Mouse (Mus musculus): Measurements from ENCODE around the gene Tmem164. TPM values are rescaled to one million over a fixed set of nuclear protein-coding genes. Genes with fewer than 3 reads are reported as not detected.

Gene Tmem164
- polyA plus RNA-seq, 1 experiment = 23.8 TPM

DNA sequence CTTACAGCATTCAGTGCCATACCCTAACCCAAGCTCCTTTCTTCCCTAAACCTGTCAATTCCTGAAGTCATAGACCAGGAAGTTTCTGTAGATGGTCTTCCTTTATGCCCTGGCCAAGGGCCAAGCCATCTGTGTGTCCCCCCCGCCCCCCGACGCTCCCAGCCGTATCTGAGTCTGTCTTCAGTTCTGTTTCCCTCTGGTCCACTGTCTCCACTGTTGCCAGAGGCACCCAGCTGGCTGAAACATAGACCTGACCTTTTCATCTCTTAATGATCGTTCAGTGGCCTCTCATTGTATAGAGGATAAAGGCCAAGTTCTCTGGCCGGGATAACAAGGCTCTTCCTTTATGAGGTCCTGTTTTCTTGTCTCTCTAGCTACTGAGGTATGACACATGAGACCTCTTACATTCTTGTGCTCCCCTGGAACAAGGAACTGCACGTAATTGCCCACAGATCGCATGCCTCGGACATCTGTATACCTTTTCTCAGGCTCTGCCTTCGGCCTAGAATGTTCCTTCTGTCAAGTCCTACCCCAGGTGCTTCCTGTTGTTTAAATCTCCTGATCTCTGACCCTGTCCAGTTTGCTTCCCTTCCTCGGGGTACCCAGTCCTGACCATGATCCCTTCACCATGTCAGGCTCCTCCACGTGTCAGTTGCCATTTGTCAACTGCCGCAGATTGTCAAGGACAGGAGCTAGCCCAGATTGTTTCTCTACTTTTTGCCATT is 147.1 kb downstream of the Tmem164 start:
- no peak for DNase-seq (ENCODE audit: low spot score)

DNA sequence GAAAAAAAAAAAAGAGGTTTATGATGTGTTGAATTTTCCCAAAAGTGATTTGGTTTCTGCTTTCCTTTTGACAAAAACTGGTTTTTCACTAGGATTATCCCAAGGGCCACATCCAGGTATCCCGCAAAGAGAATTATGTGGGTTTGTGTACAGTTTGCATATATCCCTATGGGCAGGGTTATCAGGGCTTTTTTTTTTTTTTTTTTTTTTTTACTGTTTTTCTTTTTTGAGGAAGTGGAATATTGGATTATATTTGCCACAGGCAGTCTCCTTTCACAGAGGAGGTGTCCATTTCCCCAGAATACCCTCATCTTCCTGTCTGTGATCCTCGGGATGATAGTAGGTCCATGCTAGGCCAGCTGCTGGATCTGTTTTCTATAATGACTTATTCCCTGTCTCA is 148.1 kb downstream of the Tmem164 start:
- DNase-seq (ENCODE audit: low spot score) = no peak

DNA sequence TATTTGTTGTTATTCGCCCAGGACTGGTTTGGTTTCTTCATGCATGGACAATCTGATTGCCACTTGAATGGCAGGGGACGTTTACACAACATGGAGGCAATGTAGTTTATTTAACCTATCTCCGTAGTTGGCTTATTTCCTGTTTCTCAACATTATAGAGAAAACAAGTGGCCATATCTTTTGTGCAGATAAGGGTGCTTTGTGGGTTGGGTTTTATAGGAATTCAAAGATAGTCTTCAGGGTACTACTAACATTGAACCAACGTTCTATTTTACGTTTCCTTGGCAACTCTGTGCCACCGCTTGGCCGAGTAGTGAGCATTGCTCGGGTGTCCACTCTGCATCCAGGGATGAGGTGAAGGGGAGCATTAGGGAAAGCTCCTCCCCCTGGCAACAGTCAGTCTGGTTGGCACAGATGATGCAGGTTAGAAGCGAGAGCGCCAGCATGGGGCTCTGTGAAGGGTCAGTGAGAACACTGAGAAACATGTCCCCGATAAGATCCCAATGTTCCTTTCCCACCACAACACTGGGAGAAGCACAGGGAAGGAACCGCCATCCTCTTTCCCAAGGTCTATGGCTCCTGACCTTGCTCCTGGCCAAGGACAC is 148.8 kb downstream of the Tmem164 start:
- no peak for DNase-seq (ENCODE audit: low spot score)

DNA sequence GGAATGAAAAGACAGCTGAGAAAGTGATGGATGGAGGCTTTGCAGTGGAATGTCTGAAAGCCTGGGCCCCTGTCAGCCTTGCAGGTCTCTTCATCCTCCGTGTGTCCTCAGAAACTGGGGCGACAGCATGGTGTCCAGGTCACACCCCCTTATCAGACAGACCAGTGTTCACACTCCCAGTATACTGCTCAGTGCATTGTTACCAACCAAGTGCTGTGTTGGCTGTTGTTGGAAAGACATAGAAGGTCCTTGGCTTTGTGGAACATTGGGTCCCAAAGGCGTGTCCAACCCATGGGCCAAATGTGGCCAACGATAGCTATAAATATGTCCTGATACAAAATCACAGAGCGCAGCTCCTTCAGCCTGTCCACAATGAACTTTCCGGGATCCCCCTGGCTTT is 149.4 kb downstream of the Tmem164 start:
- DNase-seq (ENCODE audit: low spot score) = no peak

DNA sequence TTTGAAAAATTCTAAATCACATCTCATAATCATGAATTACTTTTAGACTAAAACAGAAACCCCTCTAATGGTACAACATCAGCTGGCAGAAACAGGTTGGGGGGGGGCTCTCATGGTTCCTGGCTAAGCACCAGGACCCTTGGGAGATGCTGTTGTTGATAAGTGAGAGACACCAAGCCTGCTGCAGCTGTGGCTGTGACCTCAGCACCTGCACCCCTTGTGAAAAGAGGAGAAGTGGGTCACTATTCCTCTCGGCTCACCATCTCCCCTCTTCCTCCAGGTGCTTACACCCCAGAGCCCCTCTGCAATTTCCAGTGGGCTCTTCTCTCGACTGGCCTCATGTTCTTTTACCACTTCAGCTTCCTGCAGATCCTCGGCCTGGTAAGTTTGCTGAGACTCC is 151.0 kb downstream of the Tmem164 start:
- no peak for DNase-seq (ENCODE audit: low spot score)

DNA sequence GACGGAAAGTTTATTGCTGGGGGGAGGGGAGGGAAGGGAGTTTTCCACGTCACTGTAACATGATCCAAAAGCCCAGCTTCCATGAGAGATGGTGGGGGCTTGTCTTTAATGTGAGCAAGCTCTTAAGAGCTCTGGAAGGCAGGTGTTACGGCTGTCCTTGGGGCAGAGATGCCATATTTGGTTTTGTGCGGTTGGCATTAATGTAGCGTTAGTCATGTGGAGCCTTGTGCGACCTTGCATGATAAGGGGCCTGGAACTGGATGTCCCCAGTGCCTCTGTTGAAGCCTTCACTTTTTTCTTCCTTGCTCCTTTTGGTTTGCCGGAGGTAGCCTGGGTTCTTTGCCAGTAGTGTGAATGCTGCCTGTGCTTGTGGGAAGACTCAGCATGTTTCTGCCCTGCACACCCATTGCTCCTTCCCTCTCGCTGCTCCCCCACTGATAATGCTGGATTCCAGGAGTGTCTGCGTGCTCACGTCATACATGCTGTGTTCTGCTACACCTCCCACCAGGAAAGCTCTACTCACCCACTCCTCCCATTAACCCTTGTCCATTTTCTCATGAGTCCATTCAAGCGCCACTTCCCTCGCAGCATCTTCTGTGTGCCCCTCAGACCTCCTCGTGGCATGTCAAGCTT is 152.1 kb downstream of the Tmem164 start:
- DNase-seq (ENCODE audit: low spot score) = no peak

DNA sequence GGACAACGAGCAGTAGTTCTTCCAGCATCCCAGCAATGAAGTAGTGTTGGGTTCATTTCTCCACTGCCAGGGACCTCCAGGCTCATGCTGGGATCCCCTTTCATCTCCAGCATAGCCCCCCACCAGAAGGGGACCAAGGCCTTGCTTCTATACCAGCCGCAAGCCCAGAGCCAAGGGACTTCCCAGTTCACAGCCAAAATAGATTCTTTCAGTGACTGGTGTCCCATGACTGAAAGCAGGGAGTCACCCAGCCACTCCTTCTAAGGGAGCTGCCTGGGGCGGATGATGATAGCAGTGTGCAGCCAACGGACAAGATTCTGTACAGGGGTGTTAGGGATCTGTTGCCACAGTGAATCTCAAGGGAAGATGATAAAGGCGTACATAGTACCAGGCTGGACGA is 153.6 kb downstream of the Tmem164 start:
- DNase-seq (ENCODE audit: low spot score) = no peak

DNA sequence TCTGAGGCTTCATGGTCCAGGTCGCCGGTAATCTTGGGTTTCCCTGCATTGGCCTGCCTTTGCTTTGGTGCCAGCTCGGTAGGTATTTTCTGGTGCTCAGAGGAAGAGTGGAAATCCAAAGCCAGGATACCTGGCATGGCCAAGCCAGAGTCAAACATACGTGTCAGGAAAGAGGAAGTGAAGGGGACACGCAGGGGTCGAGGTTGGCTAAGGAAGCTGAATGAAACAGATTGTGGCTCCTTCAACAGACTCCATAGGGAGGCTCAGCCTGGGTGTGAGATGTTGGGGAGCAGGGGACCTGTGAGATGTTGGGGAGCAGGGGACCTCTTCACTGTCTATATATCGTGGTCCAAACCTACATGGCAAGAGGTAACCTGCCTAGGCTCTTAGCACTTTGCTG is 155.2 kb downstream of the Tmem164 start:
- no peak for DNase-seq (ENCODE audit: low spot score)

DNA sequence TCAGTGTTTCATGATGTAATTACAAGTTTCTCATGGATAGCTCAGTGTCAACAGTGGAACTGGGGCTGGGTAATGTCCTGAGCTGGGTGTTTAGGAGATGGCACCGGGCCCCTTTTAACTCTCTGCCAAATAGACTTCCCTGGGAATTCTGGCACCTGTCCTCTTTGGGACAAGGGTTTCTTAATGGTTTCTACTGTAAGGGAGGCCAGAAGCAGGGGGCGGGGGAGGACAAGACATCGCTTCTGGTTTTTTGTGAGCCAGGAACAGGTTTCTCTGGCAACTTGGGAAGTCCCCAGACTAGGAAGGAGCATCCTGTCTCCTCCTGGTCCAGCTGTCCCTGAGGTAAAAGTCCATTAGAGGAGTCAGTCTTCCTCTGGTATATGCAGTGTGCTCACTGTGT is 156.1 kb downstream of the Tmem164 start:
- no peak for DNase-seq (ENCODE audit: low spot score)

DNA sequence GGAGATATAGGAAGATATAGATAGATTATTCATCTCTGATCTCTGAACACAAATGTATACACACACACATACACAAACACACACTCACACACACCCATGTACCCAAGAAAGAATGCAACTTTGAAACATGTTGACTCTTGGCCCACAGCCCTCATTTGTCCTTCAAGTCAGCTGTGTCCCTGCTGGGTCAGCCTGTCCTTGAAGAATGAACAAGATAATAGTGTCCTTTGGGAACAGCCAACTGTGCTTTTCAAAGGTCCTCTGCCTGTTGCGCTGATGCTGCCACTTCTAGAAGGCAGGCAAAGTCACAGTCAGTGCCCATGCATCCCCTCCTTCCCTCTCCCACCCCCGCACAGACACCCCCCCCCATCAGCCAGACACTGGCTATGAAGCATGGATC is 157.6 kb downstream of the Tmem164 start:
- no peak for DNase-seq (ENCODE audit: low spot score)

DNA sequence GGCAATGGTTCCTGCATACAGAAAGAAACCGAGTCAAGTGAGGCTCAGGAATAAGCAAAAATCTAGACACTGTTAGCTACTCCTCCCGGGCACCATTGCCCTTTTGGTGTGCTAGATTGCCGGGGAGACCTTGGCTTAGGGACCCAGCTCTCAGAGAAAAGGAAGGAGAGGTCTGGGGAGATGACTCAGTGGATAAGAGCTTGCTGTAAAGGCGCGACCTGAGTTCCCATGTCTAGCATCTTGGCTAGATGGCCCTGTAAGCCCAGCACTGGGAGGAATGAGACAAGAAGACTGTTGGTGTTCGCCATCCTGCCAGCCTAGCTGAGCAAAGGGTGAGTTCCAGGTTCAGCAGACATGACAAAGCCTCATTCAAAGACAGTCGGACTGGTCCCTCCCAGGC is 158.2 kb downstream of the Tmem164 start:
- DNase-seq (ENCODE audit: low spot score) = no peak

DNA sequence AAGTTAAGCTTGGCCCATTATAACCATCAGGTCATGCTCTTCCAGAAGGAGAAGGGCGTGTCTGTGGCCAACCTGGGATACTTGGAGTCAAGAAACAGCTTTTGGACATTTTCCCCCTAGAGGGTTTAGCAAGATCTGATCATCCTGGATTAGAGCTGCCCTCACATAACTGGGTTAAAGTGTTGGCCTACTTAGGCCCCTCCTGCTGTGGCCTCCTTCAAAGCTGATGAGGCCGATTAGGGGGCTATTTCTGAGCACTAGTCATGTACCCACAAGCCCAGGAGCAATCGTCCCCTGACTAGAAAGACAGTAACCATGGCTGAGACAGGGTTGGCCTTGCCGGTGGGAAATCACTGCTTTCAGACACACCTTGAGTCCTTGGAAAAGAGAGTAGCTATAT is 160.7 kb downstream of the Tmem164 start:
- no peak for DNase-seq (ENCODE audit: low spot score)

DNA sequence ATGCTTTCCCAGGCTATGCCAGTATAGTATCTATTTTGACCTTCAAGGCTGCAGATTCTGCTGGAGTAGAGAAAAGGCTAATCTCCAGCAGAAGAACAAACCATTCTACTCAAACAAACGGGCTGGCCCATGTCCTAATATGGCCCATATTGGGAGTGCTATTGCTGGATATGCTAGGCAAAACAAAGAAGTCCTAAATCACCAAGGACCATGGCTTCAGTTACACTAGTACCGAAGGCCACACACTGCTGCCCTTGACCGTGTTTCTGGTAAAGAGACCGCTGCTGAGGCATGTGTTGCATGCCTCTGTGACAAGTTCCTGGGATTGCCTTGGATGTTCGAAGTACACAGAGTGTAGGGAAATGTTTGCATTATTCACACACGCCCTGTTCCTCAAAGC is 165.1 kb downstream of the Tmem164 start:
- no peak for DNase-seq (ENCODE audit: low spot score)

DNA sequence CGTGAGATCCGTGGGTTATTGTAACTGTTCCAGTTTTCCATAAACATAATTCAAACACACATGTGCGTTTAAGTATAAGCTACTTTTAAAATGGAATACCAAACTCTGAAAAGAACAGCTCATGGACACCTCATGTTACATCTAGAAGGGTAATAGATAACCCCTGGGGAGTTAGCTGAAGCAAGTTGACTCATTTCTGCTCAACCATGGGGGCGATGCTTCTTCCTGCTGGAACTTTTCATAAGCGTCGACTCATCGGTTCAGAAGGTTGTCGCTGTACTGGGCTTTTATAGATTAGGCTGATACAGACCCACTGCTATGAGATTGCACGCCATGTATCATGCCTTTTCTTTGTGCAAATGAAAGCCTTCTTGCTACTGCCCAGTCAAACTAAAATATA is 166.8 kb downstream of the Tmem164 start:
- DNase-seq (ENCODE audit: low spot score) = no peak

DNA sequence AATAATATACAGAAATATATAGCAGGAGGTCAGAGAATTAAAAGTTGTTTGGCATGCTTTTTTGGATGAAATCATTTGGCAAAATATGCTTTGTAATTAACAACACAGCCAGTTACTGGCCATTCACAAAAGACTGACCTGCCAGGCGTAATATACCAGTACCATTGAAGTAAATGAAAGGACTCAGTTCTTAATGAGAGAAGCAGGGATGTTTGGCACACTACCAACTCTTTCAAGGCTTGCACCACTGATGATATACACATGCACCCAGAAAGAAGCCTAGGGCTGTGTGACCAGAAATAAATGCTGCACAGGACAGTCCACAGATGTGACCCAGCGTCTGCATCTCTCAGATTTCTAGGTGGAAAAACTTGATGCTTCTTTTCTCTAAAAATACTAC is 188.6 kb downstream of the Tmem164 start:
- no peak for DNase-seq (ENCODE audit: low spot score)

DNA sequence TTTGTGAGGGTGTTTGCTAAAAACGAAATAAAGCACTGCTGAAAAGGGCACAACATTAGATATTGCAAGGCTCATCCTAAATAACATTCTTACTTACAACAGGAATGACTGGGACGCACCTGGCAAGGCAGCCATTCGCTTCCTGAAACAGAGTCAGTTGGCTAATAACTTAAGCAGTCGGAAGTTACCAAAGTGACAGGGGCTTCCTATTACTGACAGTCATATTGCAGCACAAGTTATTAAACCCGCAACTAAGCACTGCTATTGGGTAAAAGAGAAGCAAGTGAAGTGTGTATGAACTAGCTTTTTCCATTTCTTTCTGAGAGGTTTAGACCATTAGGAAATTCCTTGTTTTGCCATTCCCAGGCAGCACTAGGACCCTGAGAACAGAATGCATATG is 201.0 kb downstream of the Tmem164 start:
- DNase-seq (ENCODE audit: low spot score) = no peak

DNA sequence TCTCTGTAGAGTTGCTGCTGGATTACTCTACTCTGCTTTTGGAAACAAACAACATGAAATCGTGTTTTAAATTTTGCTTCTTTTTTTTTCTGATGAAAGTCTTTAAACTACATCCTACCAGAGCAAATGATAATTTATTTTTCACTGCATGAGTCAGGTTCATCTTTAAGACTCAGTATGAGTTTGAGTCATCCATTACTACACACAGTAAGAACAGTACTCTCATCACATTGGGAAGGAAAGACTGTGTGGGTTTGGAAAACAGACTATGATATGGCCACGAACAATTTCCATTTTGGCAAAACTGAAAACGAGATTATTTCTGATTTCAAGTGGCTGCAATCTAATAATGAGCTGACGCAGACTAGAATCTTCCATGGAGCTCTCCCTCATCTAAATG is 202.4 kb downstream of the Tmem164 start:
- no peak for DNase-seq (ENCODE audit: low spot score)

DNA sequence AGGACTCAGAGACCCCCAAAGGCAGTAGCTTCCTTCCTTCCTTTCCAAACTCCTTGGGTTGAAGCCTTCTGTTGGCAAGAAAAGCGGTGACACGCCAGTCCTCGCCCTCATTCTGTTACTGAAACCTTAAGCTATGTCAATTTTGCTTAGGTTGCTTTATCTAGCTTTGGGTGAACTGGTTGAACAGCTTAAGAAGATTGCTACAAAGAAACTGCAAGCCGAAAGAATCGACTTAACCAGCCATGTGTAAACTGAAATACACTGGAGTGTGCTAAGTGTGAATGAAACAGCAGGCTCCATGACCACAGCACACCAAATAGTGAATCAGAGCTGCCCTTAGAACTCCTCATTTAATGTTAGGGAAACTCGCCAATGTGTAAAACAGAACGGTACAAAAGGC is 204.8 kb downstream of the Tmem164 start:
- DNase-seq (ENCODE audit: low spot score) = no peak
